Mouse (Mus musculus) B cell, adult 2 months (primary cell): Measurements from ENCODE around the gene Mdfic.
"Not testable (repeated sequence)": the region's sequence is repeated elsewhere in the genome, so short reads cannot be mapped to it uniquely, and the experiment has no call there.

Experiments used
- DNase-seq, 2 experiments: peaks; one replicate each; pipeline ENCODE4 v3.0.0; 2022

Mdfic gene

DNA sequence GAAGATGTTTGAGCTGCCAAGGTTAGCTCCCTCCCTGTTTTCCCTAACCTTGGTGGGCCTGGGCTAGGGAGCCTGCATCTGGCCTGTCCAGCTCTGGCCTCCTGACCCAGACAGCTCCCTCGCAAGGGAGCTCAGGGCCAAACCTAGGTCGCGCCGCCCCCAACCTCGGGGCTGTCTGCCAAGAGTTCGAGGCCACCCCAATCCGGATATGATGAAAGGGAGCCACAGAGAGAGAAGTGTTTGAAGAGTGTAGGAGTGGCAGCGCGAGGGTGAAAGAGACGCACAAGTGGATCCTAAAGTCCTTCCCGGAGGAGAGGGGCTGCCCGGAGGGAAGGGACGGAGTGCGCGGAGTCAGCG is at the start of gene Mdfic:
Gene Mdfic (plus strand): TSS at position 201 of the 357 bp plus-strand sequence.
- peak in 1 of 2 experiments; percentile 74 for DNase-seq

DNA sequence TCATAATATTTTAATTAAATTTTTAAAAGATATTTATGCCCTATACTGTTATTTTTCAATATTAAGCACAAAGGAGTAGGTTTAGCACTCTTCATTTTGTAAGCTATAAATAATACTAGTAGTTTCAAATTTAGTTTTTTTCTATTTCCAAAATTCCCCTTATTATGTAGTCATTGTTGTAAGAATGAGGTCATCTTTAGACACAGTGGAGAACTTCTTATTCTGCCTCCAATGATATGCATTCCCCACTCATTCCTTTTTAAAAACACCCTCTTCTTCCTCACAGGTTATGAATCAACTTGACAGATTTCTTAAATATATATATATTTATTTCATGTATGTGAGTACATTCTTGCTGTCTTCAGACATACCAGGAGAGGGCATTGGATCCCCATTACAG is 49.1 kb upstream of the Mdfic start:
- peak in 1 of 2 experiments; percentile 13 for DNase-seq

DNA sequence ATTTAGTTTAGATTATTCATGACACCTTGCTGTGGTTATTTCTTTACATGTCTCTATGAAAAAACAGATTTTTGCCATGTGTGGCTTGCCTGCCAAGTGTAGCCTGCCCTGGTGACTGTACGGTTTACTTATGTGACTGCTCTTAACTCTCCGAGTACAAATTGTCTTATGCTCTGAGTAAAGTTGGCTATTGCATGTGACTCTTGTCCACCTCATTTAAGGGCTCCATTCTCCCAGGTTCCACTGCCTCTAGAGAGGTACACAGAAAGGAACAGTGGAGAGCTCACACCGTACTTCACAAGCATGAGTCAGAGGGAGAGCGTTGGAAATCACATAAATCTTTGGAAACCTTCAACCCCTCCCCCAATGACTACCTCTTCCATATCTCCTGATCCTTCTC is 10.4 kb upstream of the Mdfic start:
- no peak for DNase-seq

DNA sequence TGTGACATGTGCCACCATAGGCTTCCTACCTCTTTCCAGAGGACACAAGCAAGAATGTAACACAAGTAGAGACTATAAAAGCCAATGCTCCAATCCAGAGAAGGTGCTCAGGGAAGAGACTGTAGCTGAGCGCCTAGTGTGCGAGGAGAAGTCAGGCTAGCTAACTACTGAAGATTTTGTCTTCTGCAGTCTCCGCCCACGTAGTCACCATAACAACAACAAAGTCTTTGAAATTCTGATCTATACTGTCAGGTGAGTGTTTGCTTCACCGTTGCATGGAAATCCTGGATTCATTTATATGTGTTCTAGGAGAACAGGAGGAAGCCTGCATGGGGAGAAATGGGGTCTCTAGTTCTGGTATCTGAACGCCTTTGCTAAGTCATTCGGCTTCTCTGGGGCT is 9.8 kb upstream of the Mdfic start:
- no peak for DNase-seq

DNA sequence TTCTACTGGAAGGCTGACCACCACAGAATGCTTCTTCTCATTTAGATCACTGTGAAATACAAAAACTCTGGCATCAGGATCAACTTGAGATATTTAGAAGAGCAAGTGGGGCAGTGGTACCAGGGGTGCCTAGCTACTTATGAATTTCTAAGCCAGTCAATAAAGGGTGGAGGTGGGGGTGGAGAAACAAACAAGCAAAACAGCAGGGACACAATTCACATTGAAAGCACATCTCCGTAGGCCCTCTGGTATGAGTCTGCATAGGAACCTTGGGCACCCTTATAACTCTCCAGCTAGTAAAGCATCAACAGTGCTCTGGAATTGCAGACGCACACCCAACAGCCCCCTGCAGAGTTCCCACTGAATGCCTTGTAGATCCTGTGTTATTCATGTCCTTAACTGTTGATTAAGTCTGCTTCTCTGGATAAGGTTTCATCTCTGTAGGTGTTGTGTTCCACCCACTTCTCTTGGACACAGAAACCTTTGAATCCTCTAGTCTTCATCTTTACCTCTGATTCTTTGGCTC is 7.5 kb upstream of the Mdfic start:
- no peak for DNase-seq

DNA sequence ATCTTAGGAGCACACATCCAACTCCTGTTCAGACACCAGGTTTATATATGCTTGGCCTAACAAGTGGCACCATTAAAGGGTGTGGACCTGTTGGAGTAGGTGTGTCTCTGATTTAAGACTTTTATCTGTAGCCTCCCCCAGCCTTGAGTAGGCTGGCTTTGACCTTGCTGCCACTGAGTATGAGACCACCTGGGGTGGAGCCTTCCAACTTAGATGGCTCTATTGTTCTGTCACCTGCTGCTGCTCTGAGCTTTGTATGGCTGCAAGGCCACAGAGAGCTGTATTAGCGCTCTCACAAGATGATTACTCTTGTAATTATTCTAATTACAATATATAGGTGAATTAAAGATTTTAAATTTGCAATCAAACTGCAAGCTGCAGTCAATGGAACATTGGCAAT is 6.4 kb upstream of the Mdfic start:
- DNase-seq: not testable (repeated sequence)

DNA sequence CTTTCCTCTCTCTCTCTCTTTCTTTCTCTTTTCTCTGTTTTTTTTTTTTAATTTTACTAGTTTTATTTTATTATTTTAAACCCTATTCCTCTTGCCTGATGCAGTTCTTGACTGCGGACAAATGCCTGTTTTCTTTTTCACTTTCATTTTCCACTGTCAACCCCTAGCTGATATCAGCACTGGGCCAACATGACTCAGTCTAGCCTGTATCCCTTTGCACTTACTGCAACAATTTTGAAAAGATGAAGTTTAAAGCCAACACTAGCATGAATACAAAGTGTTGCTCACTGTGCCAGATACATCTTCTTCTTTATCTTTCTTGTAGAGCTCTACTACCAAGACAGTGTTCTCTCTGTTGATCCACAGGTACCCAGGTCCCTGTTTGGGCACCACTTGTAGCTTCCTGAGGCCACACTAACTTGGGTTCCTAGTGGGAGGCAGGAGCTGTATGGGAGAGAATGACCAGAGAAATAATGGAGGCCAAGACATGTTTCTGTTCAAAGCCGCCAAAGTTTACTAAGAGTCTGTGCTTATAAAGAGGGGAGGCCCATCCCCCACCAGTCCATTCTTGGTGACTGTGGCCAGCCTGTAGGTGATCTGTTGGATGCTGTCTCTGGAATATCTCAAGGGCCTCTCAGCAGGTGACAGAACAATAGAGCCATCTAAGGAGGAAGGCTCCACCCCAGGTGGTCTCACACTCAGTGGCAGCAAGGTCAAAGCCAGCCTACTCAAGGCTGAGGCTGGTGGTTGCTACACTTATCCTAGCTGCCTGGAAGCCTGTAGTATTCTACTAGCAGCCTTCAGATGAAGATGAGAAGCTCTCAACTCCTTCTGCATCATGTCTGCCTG is 5.2 kb upstream of the Mdfic start:
- DNase-seq: no peak

DNA sequence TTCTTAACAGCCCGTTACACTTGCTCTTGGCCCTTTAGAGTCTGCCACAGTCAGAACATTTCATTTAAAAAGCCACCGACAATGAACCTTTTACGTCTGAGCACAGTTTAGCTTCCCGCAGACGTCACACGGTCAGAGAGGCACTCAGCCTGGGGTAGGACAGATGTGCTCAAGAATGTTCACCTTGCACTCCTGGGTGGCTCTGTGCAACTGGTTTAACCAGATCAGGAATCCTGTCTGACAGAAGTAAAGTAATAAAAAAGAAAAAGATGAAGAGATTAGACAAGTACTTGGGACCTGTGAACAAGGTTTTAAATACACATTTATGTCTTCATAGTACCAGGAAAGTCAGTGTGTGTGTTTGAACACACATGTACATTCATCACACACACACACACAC is 542 bp upstream of the Mdfic start:
- DNase-seq: no peak

DNA sequence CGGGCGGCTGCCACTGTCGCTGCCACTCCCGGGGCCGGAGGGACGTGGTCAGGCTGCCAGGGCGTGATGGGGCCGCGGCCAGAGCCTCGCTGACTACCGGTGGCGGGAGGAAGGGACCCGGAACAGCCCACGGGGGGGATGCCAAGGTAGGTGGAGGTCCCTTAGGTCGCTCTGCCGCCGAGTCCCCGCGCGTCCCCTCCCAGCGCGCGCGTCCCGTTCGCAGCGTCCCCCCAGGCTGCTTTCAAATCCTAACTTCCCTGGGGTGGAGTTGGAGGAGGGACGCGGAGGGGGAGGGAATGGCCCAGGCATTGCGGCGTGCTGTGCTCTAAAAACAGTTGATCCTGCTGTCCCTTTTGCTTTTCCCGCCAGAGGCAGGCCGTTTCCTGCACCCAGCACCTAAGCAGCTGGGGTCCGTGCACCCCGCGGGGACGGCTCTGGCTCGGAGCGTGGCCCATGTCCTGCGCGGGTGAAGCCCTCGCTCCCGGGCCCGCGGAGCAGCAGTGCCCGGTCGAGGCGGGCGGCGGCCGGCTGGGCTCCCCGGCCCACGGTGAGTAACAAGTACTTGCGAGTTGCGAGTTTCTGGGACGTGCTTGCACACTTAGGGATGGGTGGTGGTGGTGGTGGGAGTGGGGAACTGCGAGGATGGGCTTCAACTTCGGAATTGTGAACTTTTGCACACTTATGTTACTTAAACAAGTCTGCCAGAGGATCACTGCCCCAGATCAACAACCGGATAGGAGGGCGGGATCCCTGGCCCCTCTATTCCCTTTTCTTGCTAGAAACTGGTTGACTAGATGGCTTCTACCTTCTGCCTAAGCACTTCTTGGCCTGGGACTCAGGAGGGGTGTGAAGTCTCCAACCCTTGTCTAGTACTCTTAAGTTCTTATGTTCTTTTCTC is 606 bp downstream of the Mdfic start:
- peak; percentile 63 to 77 for DNase-seq

DNA sequence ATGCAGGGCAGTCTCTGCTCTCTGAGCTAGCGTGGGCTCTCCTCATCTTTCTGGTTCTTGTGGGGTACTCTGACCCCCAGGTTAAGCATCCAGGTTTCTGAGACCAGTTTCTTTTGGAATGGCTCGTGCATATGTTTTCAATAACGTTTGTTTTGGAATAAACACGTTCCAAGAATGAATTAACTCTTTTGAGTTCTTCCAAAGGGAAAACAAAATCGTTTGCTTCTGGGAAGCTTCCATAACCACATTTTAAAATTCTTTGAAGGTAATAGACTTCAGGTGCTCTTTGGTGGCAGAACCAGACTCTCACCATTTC is 1.2 kb downstream of the Mdfic start:
- no peak for DNase-seq

DNA sequence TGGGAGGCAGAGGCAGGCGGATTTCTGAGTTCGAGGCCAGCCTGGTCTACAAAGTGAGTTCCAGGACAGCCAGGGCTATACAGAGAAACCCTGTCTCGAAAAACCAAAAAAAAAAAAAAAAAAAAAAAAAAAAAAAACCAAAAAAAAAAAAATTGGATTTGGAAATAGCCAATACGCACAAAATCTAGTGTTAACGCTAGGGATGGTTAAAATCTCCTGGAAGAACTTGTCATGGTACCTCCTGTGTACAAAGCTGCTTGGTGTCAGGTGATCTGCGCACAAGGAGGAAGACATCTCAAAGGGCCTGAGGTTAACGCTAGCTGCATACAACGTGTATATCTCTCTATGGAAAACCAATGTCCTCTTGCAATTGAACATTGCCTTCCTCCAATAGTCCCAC is 2.2 kb downstream of the Mdfic start:
- not testable (repeated sequence) for DNase-seq

DNA sequence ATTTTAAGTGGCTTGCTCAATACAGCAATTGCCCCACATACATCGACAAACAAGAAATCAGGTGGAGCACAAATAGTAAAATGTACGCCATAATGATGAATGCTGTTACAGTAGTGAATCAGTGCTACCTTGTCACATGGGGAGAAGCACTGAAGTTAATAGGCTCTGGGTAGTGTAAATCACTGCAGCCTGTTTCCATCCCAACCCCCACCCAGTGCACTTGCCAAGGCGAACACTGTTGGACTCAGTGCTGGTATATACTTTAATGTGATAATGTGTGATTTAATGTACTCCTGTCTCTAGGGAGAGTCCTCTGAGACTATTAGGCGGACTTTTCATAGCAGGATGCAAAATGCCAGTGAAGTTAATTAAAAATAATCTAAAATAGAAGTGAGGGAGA is 3.8 kb downstream of the Mdfic start:
- DNase-seq: no peak

DNA sequence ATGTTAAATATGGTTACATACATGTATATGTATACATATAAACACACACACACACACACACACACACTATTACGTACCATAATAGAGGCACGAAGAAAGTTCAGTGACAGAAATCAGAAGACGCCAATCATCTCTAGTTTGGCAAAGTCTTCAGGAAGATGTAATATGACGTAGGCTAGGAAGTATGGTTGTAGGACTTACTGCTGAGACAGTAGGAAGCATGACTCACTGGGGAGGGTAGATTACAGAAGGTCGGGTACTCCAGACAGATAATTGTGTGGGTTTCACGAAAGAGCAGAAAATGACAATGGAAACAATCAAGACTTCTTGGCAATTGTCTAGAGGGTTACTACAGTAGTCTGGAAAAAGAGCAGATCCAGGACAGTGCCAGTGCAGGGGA is 6.0 kb downstream of the Mdfic start:
- no peak for DNase-seq

DNA sequence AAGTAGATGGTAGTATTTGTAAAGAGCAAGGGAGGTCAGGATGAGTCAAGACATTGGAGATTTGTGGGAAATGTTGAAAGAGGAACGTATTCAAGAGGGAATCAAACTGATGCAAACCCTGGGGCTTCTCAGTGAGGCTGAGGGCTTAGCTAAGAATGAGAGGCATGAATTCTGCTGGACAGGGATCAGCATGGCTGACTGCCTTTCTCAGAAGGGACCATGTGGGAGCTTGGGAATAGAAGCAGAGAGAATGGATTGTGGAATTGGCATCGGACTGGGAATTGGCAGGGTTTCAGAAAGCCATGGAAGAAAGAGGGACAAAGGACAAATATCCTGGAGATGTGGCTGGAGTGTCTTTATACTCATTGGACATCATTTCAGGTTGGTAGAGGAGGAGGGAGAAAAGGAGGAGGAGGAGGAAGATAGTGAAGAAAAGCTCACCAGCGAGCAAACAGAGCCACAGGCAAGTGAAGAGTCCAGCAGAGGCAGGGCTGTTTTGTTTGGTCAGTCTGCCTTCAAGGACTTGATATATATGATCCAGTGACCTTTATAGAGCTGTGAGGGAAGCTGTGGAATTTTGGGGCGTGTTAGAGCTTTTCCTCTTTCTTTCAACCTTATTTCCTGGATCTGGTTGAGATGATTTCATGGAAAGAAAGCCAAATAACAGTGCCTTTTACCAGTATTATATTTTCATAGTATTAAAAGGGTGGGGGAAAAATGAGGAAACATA is 7.4 kb downstream of the Mdfic start:
- no peak for DNase-seq

DNA sequence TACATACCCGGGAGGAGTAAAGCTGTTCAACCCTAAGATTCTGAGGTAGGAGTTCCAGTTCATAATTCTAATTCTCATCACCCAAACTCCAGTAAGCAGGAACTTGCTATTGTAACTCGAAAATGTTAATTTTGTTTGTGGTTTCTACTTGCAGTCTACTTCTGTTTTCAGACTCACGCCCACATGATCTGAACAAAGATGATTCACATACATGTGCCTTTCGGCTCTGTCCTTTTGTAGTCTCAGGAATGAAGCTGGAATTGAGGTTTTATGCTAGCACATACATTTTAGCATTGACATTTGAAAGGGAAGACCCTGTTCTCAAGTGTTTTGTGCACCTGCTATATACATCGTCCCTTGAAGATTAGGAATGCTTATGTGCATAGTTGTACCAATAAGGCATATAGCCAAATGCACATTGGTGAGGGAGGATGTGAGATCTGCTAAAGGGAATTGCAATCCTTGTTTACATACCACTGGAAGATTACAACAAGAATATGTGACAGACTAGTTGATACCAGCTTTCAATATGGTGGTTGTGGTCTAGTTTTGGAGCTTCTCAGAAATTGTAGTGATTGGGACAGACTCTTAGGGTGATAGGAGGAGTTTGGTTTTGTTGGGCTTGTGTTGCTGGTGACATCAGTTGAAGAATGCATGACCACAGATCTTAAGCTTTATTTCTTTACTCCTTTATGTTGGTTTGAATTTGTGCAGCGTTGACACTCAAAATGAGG is 8.6 kb downstream of the Mdfic start:
- peak; percentile 50 to 55 for DNase-seq

DNA sequence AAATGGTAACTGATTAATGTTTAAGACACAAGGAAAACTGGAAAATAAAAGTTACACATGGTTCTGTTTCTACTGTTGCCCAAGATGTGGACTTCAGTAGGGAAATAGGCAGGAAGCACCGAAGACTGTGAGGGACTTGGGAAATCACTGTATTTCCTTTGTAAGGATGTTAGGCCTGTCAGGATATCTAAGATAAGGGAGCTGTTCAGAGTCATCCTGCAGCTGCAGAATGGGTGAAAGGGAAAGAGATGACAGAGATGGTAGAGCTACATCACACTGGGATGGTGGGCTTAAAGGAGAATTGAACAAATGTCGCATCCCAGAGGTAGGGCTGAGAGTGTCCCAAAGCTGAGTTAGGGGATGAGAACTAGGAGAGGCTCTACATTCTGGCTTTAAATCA is 9.8 kb downstream of the Mdfic start:
- no peak for DNase-seq

DNA sequence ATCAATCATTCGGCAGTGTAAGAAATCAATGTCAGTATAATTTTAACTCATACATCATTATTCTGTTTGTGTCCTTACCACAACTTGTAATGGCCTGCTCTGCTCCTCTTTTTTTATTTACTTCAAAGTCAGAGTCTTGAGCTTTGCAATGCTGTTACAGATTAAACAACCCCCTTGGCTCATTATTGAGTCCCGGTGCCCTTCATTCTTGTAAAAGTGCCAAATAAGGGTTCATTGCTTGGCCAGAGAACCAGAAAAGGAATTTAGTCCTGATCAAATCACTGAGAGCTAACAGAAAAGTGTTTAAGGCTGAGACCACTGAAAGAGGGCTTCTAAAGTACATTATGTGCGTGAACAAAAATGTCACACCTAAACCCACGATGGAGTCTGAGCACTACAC is 10.2 kb downstream of the Mdfic start:
- DNase-seq: no peak

DNA sequence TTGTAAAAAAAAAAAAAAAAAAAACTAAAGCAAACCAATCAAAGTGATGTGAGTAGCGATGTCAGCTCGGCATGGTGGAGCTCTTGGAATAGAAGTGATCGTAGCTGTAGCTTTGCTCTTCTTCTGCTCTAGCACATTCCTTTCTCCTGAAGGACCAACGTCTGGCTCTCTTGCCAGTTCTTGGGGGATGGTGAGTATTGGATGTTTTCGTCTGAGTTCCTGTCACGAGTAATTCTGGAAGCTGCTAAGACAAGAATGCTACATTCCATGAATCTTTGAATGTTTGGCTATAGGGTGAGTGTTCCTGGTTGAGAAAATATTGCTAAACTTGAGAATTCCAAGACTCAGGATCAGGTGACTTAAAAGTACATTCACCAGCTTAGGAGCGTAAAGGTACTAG is 11.0 kb downstream of the Mdfic start:
- no peak for DNase-seq

DNA sequence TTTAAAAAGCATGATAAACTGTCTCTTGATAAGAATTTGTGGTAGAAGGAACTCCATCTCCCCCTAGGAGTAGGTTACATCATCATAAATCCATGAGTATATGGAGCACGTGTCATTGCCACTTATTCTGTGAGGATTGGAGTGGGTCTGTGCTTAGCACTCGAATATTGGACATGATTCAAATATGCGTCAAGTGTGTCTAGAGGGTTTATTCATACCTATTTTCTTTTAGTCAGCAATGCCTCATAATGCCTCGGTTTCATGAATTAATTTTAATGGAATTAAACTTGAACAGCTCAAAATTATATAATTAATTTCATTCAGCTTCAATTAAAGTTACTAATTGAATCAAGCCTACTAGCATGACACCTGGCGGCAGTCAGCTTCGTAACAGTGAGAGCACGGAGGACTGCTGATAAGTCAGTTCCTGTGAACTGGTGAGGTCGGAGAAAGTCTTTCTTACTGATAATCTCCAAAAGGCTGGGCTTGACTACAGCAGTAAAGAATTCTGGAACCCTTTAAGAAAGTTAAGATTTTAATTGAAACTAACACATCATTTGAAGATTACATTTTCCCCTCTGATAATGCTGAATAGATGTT is 17.0 kb downstream of the Mdfic start:
- DNase-seq: no peak

DNA sequence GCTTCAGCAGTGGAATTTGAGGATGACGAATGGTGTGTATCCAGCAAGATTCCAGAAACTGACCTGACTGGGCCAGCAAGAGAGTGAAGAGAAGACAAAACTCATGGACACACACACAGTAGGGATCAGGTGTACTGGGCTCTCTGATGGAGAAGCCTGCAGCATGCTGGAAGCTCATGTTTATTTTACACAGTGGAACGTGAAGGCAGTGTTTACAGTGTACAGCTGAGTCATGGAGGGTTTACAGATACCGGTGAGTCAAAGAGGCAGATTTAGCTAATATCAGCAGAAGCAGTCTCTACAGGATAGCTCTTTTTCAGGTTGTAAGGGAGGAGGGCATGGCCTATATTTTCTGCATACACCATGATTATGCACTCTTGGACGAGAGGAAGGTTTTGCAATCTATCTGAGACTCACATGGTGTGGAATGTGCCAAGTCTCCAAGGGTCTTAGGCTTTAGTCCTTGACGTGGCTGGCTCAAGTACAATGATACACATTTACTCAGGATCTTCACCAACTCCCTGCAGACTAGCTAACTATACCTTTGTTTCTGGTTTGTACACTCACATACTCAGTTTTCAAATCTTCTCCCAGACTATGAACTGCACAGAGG is 18.0 kb downstream of the Mdfic start:
- DNase-seq: no peak

DNA sequence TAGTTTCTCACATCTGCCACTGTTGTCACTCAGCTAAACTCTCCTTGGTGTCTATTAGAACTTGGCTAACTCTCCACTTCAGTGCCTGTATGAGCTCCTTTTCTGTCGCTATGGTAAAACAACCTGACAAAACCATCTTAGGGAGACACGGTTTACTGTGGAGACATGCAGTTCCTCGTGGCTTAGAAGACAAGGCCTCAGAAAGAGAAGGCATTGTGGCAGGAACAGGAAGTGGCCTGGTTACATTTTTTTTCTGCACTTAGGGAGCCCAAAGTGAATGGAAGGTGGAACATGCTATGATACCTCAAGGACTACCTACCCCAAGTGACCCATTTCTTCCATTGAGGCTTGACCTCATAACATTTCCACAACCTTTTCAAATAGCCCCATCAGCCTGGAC is 18.7 kb downstream of the Mdfic start:
- DNase-seq: no peak
